Mouse (Mus musculus): ENCODE results near the gene Ythdf2. TPM values are rescaled to one million over a fixed set of nuclear protein-coding genes. Genes with fewer than 3 reads are reported as not detected.
"Not testable (repeated sequence)": the region's sequence is repeated elsewhere in the genome, so short reads cannot be mapped to it uniquely, and the experiment has no call there.

Ythdf2 gene
- 10 to 100 TPM; 48.1 to 57.0 TPM for total RNA-seq (2021)
- long read RNA-seq, experiment 1, full-length matches to known transcripts = 58 of 63 reads
- long read RNA-seq, experiment 1, partial matches to known transcripts = 3 of 63 reads
- long read RNA-seq, experiment 1, other reads (novel, unspliced or antisense) = 2 of 63 reads
- long read RNA-seq, experiment 2, full-length matches to known transcripts = 23 of 25 reads
- long read RNA-seq, experiment 2, partial matches to known transcripts = 0 of 25 reads
- long read RNA-seq, experiment 2, other reads (novel, unspliced or antisense) = 2 of 25 reads

DNA sequence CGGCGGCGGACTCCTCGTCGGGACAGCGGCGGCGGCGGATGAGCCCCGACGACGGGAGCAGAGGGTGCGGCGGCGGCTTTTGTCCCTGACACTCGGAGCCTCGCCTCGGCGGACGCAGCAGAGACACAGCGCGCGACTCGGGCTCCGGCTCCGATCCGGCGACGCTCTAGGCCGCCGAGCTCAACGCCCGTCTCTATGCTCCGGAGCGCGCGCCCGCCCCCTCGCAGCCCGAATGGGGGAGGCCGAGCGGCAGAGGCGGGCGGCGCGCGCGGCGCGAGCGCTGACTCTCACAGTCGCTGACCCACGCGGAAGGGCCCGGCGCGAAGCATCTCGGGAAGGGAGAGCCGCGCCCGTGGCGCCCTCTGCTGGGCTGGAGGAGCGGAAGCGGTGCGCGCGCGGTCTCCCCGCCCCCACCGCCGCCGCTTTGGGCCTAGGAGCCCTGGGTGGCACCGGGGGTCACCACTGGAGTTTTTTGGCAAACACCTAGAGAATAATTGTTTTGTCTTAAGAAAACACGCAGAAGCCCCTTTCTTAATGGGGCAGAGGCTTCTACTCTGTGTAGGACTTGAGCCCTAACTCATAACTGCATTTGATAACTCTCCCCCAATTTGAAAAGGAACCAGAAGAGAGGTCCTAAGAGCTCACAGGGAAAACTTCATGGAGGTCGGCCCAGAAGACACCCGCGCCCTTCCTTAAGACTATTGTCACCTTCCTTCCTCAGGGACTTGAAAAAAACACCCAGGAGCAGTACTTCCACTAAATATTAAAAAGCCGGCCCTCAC, at the start of gene Ythdf2:
Gene Ythdf2, minus strand, starts transcription at position 351 of the 782 bp plus-strand sequence.
- peak; percentile 98 to 99 for DNase-seq

DNA sequence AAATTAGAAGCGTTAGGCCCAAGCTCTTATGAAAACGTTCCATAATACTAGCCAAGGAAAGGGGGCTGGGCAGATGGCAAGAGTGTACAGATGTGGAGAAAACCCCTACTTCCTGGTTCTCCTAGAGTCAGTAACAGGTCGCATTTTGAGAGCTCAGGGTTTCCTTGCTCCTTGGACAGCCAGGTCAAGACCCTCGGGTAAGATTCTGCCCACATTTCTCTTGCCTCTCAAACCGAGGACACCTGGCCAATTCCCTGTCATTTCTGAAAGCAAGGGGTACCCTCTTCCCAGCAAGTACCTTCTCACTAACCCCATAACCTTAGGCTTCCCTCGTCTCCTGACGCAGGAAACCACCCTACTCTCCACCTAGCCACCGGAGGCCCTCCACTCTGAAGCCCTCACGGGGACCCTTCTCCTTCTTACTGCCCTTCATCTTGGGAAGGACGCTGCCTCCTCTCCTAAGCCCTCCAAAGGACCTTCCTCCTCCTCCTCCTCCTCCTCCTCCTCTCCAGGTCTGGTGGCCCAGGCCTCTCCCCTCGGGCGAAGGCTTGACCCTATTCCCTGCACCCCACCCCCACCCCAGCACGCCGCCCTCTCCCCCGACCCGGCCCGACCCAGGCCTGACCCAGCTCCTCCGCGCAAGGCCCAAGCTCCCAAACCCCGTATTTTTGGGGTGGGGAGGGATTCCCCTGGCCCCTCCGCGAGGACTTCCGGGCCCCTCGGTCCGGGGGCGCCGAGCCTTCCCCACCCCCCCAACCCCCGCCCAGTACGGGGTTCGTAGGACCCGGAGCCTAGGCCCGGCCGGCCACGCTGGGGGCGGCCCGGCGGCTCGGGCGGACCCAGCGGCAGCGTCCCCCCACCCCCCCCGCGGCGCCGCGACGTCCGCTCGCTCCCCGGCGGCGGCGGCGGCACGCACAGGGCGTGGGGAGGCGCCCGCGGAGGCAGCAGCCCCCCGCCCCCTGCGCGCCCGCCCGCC, 48.6 kb upstream of the Ythdf2 start:
- peak; percentile 43 to 83 for DNase-seq

DNA sequence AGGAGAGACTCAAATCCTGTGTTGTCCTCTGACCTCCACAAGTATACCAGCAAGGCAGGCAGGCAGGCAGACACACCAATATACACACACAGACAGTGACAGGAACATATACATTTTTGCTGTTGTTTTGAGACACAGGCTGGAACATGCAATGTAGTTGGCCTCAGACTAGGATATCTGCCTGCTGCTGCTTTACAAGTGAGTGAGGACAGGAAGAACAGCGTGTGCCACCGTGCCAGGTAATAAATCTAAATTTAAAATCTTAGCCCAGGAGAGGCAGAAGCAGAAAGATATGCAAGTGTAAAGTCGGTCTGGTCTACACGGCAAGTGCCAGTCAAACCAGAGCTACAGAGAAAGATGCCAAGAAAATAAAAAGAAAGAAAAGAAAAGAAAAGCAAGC, 47.1 kb upstream of the Ythdf2 start:
- DNase-seq = no peak

DNA sequence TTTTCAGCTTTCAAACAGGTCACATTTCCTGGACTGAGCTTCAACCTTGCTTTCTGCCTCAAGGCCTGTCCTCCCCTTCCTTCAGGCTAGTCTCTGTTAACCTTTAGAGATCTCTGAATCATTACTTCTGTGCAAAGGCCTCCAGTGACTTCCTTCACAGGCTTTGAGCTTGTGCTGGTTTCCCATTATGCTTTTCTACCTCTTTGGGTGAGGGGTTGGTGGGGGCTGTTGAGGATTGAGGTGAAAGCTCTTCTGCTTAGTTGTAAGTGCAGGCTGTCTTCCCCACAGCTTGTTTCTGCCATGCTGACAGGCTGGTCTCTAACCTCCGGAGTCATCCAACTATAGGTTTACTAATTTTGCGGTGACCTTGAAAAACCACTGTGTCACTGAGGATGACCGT, 44.3 kb upstream of the Ythdf2 start:
- no peak for DNase-seq

DNA sequence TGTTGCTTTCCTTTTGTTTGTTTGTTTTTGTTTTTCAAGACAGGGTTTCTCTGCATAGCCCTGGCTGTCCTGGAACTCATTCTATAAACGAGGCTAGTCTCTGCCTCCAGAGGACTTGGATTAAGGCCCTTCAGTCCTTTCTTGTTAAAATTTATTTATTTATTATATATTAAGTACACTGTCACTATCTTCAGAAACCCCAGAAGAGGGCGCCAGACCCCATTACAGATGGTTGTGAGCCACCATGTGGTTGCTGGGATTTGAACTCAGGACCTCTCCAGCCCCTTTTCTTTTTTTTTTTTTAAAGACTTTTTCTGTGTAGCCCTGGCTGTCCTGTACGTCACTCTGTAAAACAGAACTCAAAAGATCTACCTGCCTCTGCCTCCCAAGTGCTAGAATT, 42.9 kb upstream of the Ythdf2 start:
- DNase-seq = no peak

DNA sequence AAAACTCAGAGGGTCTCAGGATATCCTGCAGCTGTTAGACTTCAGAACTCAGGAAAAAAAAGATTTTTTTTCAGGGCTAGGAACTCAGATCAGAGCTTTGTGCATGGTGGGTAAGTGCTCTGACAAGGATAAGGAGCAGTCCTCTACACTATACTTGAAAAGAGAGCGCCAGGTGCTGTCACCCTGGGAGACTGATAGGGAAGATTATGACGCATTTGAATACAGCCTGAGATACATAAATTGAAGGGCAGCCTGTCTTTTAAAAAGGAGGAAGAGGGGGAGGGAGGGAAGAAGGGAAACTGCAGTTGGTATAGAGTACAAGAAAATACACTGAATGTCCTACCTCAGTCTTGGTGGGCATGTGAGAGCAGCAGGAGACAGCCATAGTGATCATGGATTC, 41.5 kb upstream of the Ythdf2 start:
- no peak for DNase-seq

DNA sequence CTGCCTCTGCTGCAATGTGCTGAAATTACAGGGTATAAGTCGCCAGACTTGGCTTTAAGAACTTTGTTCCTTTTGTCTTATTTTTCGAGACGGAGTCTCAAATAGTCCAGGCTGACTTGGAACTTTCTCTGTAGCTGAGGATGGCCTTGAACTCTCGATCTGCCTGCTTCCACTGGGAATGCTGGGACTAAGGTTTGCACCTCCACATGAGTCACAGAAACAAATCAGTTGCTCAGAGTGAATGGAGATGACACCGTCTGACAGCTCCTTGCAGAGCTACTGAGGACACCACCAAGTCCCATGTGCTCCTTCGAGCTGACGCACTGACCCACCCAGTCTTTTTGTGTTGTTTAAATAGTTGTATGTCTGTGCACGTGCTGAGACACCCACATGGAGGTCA, 41.0 kb upstream of the Ythdf2 start:
- DNase-seq = peak; percentile 39 to 40

DNA sequence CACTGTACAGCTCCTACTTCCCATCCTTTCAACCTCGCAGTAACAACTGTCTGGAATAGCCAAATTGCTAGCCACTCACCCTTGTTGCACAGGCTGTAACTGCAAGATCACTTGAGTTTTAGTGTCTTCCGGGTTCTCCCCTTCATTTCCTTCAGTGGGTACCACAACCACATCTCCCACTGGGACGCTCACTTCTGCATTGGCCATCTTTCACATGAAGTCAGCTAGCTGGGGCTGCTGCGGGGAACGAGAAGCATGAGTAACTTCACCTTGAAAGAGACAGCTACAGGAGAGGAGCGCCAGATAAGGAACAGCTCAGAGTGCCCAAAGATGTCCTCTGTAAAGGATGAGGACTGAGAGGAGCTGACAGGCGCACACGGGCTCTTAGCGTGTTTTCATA, 39.5 kb upstream of the Ythdf2 start:
- DNase-seq = peak; percentile 40 to 49

DNA sequence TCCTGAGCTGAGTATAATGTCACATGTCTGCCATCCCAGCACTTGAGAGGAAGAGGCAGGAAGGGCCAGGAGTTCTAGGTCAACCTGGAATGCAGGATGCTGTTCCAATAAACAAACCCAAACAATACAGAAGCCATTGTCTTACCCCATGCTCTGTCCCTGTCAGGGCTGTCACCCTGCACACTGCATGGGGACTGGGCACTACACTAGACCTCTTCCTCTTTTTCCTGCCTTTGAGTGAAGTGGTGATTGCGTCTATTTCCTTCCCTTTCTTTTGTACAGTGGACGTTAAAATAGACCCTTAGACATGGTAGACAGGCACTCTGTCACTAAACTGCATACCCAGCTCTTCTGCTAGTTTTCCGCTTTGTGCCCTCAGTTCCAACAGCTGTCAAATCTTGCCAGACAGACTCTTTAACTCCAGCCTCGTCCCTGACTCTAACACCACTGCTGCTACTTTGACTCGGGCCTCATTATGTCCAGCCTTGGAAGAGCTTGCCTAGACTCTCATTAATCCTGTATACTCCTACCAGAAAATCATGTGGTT, 35.4 kb upstream of the Ythdf2 start:
- no peak for DNase-seq

DNA sequence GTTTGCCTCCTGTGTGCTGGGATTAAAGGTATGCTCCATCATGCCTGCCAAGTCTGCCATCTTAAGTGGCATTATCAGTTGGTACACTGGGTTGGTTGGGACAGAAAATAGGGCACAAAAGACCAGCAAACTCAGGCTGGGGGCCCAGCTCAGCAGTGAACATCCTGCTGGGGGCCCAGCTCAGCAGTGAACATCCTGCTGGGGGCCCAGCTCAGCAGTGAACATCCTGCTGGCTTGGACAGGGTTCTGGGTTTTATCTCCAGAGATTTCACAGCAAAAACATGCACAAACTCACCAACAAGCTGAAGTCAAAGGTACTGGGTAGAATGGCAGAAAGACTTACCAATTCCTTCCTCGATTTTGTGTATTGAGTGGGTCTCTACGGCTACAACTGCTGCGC, 33.5 kb upstream of the Ythdf2 start:
- no peak for DNase-seq

DNA sequence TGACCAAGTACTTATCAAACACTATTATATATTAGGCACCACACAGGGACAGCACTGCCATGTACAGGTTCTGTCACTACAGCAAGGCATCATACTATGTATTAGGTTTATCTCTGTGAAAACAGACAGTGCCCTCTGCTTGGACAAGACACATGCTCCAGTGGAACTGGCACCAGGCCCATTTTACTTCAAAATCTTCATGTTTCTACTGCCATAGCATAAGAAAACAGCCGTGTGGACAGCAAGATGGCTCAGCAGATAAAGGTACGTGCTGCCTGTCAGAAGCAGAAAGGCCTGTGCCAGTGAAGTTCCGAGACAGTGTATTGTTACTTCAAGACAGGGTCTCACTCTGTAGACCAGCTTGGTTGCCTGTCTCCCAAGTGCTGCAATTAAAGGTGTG, 29.1 kb upstream of the Ythdf2 start:
- DNase-seq = no peak

DNA sequence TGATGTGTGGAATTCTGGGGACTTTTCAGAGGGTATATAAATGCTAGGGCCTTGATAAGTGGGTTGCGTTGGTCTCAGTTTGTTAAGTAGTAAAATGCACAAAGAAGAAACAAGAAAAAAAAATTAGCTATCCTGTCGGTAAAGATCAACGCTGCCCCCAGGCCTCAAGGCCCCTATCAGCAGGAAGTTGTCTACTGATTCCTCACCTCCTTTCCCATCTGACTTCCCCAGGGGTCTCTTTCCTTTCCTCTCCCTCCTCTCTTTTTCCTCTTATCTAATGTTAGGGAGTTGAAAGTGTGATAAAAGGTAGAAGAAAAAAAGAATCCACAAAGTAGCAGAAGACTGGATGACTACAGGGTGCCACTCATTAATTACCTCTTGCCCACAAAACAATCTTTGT, 28.3 kb upstream of the Ythdf2 start:
- DNase-seq = no peak

DNA sequence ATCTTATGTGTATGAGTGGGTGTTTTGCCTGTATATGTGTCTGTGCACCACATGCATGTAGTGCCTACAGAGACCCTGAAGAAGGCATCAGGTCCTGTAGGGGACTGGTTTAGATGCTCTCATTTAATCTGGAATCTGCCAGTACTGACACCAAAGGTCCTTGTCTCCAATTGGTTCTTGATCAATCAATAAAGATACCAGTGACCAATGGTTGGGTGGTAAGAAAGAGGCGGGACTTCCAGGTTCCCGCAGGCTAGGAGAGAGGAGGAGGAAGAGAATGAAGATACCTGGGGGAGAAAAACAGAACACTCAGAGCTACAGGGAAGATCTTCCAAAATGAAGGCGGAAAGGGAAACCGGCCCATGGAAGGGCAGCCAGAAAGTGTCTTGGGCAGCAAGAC, 26.3 kb upstream of the Ythdf2 start:
- no peak for DNase-seq

DNA sequence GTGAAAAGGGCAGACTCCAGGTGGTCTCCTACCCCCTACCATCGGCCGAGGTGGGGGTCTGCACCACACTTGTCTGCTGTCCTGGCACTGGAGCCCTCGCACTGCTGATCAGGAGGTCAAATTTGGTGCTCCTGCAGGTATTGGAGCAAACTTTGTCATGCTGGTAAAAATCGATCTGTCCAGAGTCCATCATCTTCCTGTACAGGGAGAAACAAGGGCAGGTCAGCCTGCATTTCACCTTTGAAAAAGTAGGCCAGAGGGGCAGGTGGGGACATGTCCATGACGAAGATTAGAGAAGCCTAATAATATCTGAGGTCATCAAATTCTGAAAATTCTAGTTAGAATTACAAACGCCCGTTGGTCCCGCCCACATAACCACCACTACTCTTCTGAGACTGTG, 22.6 kb upstream of the Ythdf2 start:
- DNase-seq = no peak

DNA sequence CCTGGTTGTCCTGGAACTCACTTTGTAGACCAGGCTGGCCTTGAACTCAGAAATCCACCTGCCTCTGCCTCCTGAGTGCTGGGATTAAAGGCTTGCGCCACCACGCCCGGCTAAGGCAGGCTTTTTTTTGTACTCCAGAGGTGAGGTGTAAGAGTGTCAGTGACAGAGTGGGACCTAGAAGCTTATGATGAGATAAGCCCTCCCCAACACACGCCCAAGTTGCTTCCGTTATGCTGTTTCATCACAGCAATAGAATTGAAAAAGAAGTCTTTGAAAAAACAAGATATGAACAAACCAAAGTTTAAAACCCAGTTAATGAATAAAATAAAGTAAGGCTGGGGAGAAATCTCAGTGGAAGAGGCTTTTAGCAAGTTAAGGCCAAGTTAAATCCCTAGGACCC, 18.3 kb upstream of the Ythdf2 start:
- DNase-seq = no peak

DNA sequence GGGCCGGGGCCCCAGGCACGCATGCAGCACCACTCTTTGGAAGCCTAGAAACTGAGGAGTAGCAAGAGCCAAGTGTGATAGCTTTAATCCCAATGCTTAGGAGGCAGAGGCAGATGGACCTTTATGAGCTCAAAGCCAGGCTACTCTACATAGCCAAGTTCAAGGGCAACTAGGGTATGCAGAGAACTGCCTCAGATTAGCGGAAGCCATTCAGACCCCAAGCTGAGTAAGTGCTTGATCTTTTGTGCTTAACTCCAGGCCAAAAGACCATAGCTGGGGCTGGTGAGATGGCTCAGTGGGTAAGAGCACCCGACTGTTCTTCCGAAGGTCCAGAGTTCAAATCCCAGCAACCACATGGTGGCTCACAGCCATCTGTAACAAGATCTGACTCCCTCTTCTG, 9.9 kb upstream of the Ythdf2 start:
- DNase-seq = not testable (repeated sequence)

DNA sequence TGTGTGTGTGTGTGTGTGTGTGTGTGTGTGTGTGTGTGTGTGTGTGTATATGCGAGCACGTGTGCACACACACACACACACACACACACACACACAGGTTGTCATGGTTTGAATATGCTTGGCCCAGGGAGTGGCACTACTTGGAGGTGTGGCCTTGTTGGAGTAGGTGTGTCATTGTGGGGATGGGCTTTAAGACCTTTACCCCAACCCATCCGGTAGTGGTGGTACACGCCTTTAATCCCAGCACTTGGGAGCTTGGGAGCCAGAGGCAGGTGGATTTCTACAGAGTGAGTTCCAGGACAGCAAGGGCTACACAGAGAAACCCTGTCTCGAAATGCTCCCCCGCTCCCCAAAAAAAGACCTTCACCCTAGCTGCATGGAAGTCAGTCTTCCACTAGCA, 6.3 kb upstream of the Ythdf2 start:
- not testable (repeated sequence) for DNase-seq

DNA sequence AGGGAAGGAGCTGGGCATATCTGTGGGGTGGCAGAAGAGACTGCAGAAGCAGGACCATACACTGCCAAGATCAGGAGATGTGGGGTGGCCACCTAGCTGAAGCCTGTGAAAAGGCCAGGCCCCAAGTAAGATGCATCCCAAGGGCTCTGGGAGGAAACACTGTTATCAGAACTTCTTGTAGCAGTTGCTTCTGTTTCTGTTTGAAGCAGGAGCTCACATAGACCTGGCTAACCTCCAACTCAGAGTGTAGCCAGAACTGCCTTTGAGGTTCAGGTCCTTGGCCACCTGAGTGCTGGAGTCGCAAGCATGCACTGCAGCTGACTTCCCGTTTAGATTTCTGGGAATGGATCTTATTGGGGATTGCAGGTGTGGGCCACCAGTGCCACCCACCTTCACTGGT, 5.7 kb upstream of the Ythdf2 start:
- no peak for DNase-seq

DNA sequence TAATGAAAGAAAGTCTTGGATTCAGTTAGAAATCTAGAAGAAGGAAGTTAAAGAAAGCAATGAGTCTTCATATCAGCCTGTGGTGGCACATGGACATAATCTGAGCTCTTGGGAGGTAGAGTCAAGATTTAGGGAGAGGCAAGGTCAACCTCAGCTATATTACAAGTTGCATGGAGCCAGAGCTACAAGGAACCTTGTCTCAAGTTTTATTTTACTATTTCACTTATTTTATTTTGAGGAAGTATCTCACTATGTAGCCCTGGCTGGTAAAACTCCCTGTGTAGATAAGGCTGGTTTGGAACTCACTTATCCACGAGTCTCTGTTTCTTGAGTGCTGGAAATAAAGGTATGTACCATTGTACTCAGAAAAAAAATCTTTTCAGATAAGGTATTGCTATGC, 4.5 kb upstream of the Ythdf2 start:
- DNase-seq = no peak

DNA sequence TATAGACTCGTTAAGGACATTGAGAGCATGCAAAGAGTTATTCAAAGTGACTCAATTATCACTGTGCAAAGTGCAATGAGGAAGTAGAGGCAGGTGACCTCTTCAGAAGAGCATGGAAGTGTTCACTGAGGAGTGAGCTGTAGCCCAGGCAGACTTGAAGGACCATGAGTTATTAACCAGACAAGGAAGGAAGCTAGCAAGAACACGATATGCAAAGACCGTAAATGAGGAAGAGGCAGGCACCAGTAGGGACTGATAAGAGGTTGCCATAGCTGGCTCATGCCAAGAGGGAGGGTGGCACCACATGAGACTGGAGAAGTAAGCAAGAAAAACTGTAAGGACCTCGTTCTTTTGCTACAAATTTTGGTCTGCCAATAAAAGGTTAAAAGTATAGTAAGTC, 2.7 kb upstream of the Ythdf2 start:
- DNase-seq = no peak

DNA sequence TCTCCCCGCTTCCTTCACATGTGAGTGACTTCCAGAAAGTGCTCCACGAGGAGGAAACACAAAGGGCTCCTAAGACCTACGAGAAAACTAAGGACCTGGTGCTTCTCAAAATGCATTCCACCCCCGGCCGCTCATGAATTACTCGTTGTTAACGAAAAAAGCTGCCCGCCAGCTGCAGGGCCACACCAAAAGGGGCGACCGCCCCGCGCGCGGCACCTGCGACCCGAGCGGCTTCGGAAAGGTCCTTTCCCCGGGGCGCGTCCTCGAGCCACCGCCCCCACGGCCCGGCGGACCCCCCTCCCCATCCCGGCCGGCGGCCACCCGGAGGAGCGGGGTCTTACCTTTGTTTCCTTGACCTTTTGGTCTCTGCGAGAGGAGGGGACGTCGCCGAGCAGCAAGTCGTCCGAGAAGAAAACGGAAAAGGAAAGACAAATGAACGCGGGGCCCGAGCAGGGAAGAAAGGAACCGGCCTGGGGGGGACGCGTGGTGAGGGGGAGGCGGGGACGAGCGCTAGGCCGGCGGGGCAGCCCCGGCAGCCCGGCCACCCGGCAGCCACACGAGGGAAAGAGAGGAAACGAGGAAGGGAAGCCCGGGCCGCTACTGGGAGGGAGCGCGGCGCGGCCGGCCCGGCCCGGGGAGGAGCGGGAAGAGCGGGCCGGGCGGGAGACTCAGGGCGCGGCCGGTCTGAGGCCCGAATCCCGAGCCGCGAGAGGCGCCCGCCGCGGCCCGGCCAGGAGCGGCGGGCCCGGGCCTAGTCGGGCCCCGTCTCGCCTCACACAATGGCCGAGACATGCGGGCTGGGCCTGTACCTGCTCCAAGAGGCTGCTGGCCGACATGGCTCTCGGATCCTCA, 786 bp downstream of the Ythdf2 start:
- peak; percentile 41 to 55 for DNase-seq
